Mouse (Mus musculus): ENCODE data around the gene Lamtor2. TPM values are rescaled to one million over a fixed set of nuclear protein-coding genes. Genes with fewer than 3 reads are reported as not detected.

Lamtor2 gene
- polyA plus RNA-seq, 1 experiment from 2014 or later: 198 TPM

- Histone ChIP-seq H3K4me1 (peaks cover 19% of the 10 kb centered on the region), H3K9me3 (no peaks in the 10 kb centered on the region), H3K27ac (no peak overlapping the region), H3K27me3 (replicated peaks) (no peaks in the 10 kb centered on the region), H3K9ac (no peak overlapping the region), H3K4me3 (replicated peaks) (no peak overlapping the region), H3K4me2 (no peak overlapping the region), H3K36me3 (0 out of 2 replicates have a peak, but pooled peaks cover 5% of the 10 kb centered on the region)
- 82% methylated on average over 4 of the region's 4 CpGs for WGBS
- ATAC-seq (ENCODE audit: insufficient read depth, low FRiP score, low read depth): no peak
These were observed 34.5 kb downstream of the Lamtor2 start for GRCm38 (mm10) chr3:88518411-88518810.

- ATAC-seq (ENCODE audit: insufficient read depth, low FRiP score, low read depth): no peak
- Histone ChIP-seq H3K36me3 (no peaks in the 10 kb centered on the region), H3K4me1 (peaks cover 37% of the 10 kb centered on the region), H3K27ac (0 out of 2 replicates have a peak overlapping the region, but pooled peaks have one; percentile 31), H3K27me3 (replicated peaks) (no peaks in the 10 kb centered on the region), H3K9ac (no peak overlapping the region), H3K4me2 (no peak overlapping the region), H3K9me3 (no peaks in the 10 kb centered on the region), H3K4me3 (replicated peaks) (no peak overlapping the region)
- 66% methylated on average over 2 of the region's 2 CpGs for WGBS
These were observed 36.5 kb downstream of the Lamtor2 start for GRCm38 (mm10) chr3:88516407-88516806.

- no peak overlapping the region for H3K4me3 ChIP-seq (replicated peaks)
- no peaks in the 10 kb centered on the region for H3K36me3 ChIP-seq
- no peak overlapping the region for H3K4me2 ChIP-seq
- no peaks in the 10 kb centered on the region for H3K9me3 ChIP-seq
- 0 out of 2 replicates have a peak overlapping the region, but pooled peaks have one; percentile 11 for H3K27ac ChIP-seq
- WGBS: 96% methylated on average over 2 of the region's 2 CpGs
- H3K9ac ChIP-seq: no peak overlapping the region
- no peaks in the 10 kb centered on the region for H3K27me3 ChIP-seq (replicated peaks)
- peaks cover 39% of the 10 kb centered on the region for H3K4me1 ChIP-seq
- ATAC-seq (ENCODE audit: insufficient read depth, low FRiP score, low read depth): no peak
These were observed 37.8 kb downstream of the Lamtor2 start for GRCm38 (mm10) chr3:88515095-88515386.

- WGBS: 74% methylated on average over 10 of the region's 10 CpGs
- no peak for ATAC-seq (ENCODE audit: insufficient read depth, low FRiP score, low read depth)
- Histone ChIP-seq H3K27ac (no peak overlapping the region), H3K4me2 (no peak overlapping the region), H3K27me3 (replicated peaks) (no peaks in the 10 kb centered on the region), H3K4me3 (replicated peaks) (no peak overlapping the region), H3K36me3 (no peaks in the 10 kb centered on the region), H3K4me1 (peaks cover 39% of the 10 kb centered on the region), H3K9ac (no peak overlapping the region), H3K9me3 (no peaks in the 10 kb centered on the region)
These were observed 38.4 kb downstream of the Lamtor2 start for GRCm38 (mm10) chr3:88514231-88515094.

- no peak overlapping the region for H3K27ac ChIP-seq
- 69% methylated on average over 7 of the region's 7 CpGs for WGBS
These were observed 39.2 kb downstream of the Lamtor2 start for GRCm38 (mm10) chr3:88513546-88514115.

GRCm38 (mm10) chr3:88512896-88513545, 39.9 kb downstream of the Lamtor2 start:
- H3K9me3 ChIP-seq: no peaks in the 10 kb centered on the region
- WGBS: 35% methylated on average over 15 of the region's 15 CpGs
- no peak overlapping the region for H3K4me2 ChIP-seq
- peaks cover 43% of the 10 kb centered on the region for H3K4me1 ChIP-seq
- ATAC-seq (ENCODE audit: insufficient read depth, low FRiP score, low read depth): no peak
- H3K27me3 ChIP-seq (replicated peaks): no peaks in the 10 kb centered on the region
- peak overlapping the region; percentile 57 for H3K27ac ChIP-seq
- no peak overlapping the region for H3K9ac ChIP-seq
- H3K4me3 ChIP-seq (replicated peaks): no peak overlapping the region
- H3K36me3 ChIP-seq: no peaks in the 10 kb centered on the region

More at GRCm38 (mm10) chr3:88513546-88514115, 39.2 kb downstream of the Lamtor2 start:
- no peak for ATAC-seq (ENCODE audit: insufficient read depth, low FRiP score, low read depth)
- Histone ChIP-seq H3K9me3 (no peaks in the 10 kb centered on the region), H3K9ac (no peak overlapping the region), H3K4me1 (peaks cover 43% of the 10 kb centered on the region), H3K27me3 (replicated peaks) (no peaks in the 10 kb centered on the region), H3K36me3 (no peaks in the 10 kb centered on the region), H3K4me2 (no peak overlapping the region), H3K4me3 (replicated peaks) (no peak overlapping the region)

- no peak overlapping the region for H3K4me2 ChIP-seq
- no peak overlapping the region for H3K9ac ChIP-seq
- no peak overlapping the region for H3K4me3 ChIP-seq (replicated peaks)
- WGBS: 38% methylated on average over 6 of the region's 6 CpGs
- H3K9me3 ChIP-seq: no peaks in the 10 kb centered on the region
- peaks cover 43% of the 10 kb centered on the region for H3K4me1 ChIP-seq
- ATAC-seq (ENCODE audit: insufficient read depth, low FRiP score, low read depth): no peak
- H3K27me3 ChIP-seq (replicated peaks): no peaks in the 10 kb centered on the region
- no peaks in the 10 kb centered on the region for H3K36me3 ChIP-seq
- peak overlapping the region; percentile 57 for H3K27ac ChIP-seq
These were observed 40.6 kb downstream of the Lamtor2 start for GRCm38 (mm10) chr3:88512141-88512895.

GRCm38 (mm10) chr3:88511559-88511958, 41.3 kb downstream of the Lamtor2 start:
- H3K36me3 ChIP-seq: no peaks in the 10 kb centered on the region
- H3K9ac ChIP-seq: no peak overlapping the region
- no peaks in the 10 kb centered on the region for H3K9me3 ChIP-seq
- peaks cover 43% of the 10 kb centered on the region for H3K4me1 ChIP-seq
- H3K27me3 ChIP-seq (replicated peaks): no peaks in the 10 kb centered on the region
- WGBS: 40% methylated on average over 4 of the region's 4 CpGs
- peak overlapping the region; percentile 22; the same call in 1 of the 2 replicates for H3K27ac ChIP-seq
- no peak overlapping the region for H3K4me3 ChIP-seq (replicated peaks)
- H3K4me2 ChIP-seq: no peak overlapping the region
- ATAC-seq (ENCODE audit: insufficient read depth, low FRiP score, low read depth): no peak

- H3K4me1 ChIP-seq: peaks cover 46% of the 10 kb centered on the region
- H3K4me2 ChIP-seq: peak overlapping the region; percentile 52
- peak overlapping the region; percentile 91 for H3K27ac ChIP-seq
- WGBS: 43% methylated on average over 13 of the region's 13 CpGs
- ATAC-seq (ENCODE audit: insufficient read depth, low FRiP score, low read depth): no peak
- H3K27me3 ChIP-seq (replicated peaks): no peaks in the 10 kb centered on the region
- no peaks in the 10 kb centered on the region for H3K9me3 ChIP-seq
- peak overlapping the region; percentile 36 for H3K4me3 ChIP-seq (replicated peaks)
- no peaks in the 10 kb centered on the region for H3K36me3 ChIP-seq
- no peak overlapping the region for H3K9ac ChIP-seq
These were observed 42.2 kb downstream of the Lamtor2 start for GRCm38 (mm10) chr3:88510421-88511289.

- Histone ChIP-seq H3K27ac (peak within 1 kb of the TSS; percentile 91), H3K4me1 (peaks cover 42% of the 10 kb centered on the region), H3K4me2 (peak within 1 kb of the TSS; percentile 52), H3K27me3 (replicated peaks) (no peaks in the 10 kb centered on the region), H3K36me3 (no peaks in the 10 kb centered on the region), H3K9ac (no peak within 1 kb of the TSS), H3K9me3 (no peaks in the 10 kb centered on the region), H3K4me3 (replicated peaks) (peak within 1 kb of the TSS; percentile 36)
- WGBS: under 1% methylated on average over 31 of the region's 31 CpGs
- ATAC-seq (ENCODE audit: insufficient read depth, low FRiP score, low read depth): peak; percentile 93
These were observed 43.0 kb downstream of the Lamtor2 start, which contains the start of gene Lmna for GRCm38 (mm10) chr3:88509692-88510420. TSS of gene Lmna (minus strand) at chr3:88509956.

Data from stomach, embryonic 15.5 days (tissue).